Mouse (Mus musculus) erythroblast, embryonic 14.5 days (primary cell): ENCODE data around the gene Thbd.

Experiments used
- GATA1 ChIP-seq: IDR thresholded peaks from 2 replicates; pipeline ENCODE4 v1.6.1; 2012; ENCODE audit warnings: low read length, inconsistent platforms, mixed read lengths
- TAL1 ChIP-seq: IDR thresholded peaks from 3 replicates; pipeline ENCODE4 v1.6.1; 2012; ENCODE audit warnings: low read length, inconsistent platforms, mixed read lengths

- no peak for TF ChIP-seq GATA1
- no peak for TF ChIP-seq TAL1
Measured at GRCm38 (mm10) chr2:148421112-148421511, 13.1 kb upstream of the Thbd start.
